Mouse (Mus musculus): ENCODE results near the gene Tesk1. TPM values are rescaled to one million over a fixed set of nuclear protein-coding genes. Genes with fewer than 3 reads are reported as not detected.

The Tesk1 gene
- total RNA-seq, 1 experiment, result 12.4 TPM

- no peak for DNase-seq (ENCODE audit: low read depth, low spot score)
- no peaks in the 10 kb centered on the region for H3K36me3 ChIP-seq (ENCODE audit: control insufficient read depth, insufficient read depth, low read length, poor library complexity, severe bottlenecking)
- in situ Hi-C loops (cut with MboI; ENCODE audit: low sequenced_read_pairs in 2 of 2, unreplicated experiment in 2 of 2), result no loop called here
- TF ChIP-seq ZC3H11A (IDR thresholded peaks at IDR 0.05; ENCODE audit: borderline replicate concordance, low read depth, low read length) (no peak), CHD2 (IDR thresholded peaks at IDR 0.05; ENCODE audit: low read depth, low read length) (no peak), HCFC1 (IDR thresholded peaks at IDR 0.05; ENCODE audit: borderline replicate concordance, insufficient read depth, low read length) (no peak), ZNF384 (IDR thresholded peaks at IDR 0.05; ENCODE audit: low read depth, low read length) (no peak), MAFK (IDR thresholded peaks at IDR 0.05; ENCODE audit: insufficient read depth, low read depth, low read length) (no peak)
- no peak overlapping the region for H3K9ac ChIP-seq (ENCODE audit: insufficient read depth, low read depth, low read length, poor library complexity, severe bottlenecking)
- no peaks in the 10 kb centered on the region for H3K9me3 ChIP-seq (ENCODE audit: control insufficient read depth, insufficient read depth, low read depth, low read length)
- H3K4me1 ChIP-seq (ENCODE audit: control insufficient read depth in 2 of 2, insufficient read depth in 2 of 2, low read length in 2 of 2, poor library complexity in 1 of 2), result no peaks in the 10 kb centered on the region
- no peak overlapping the region for H3K27ac ChIP-seq (ENCODE audit: insufficient read depth, low read depth, low read length, poor library complexity, severe bottlenecking)
- no peak overlapping the region for H3K4me3 ChIP-seq (ENCODE audit: insufficient read depth in 1 of 2, low read depth in 1 of 2, low read length in 2 of 2, poor library complexity in 1 of 2, severe bottlenecking in 1 of 2)
These were observed 28.6 kb downstream of the Tesk1 start for GRCm38 (mm10) chr4:43470301-43470700.

- H3K9me3 ChIP-seq (ENCODE audit: control insufficient read depth, insufficient read depth, low read depth, low read length), result no peaks in the 10 kb centered on the region
- no peaks in the 10 kb centered on the region for H3K36me3 ChIP-seq (ENCODE audit: control insufficient read depth, insufficient read depth, low read length, poor library complexity, severe bottlenecking)
- in situ Hi-C loops (cut with MboI; ENCODE audit: low sequenced_read_pairs in 2 of 2, unreplicated experiment in 2 of 2), result no loop called here
- H3K4me1 ChIP-seq (ENCODE audit: control insufficient read depth in 2 of 2, insufficient read depth in 2 of 2, low read length in 2 of 2, poor library complexity in 1 of 2), result peaks cover 0 to 3% of the 10 kb centered on the region in 2 experiments; a peak in 1 of 4 replicates
- no peak for DNase-seq (ENCODE audit: low read depth, low spot score)
- TF ChIP-seq MAFK (IDR thresholded peaks at IDR 0.05; ENCODE audit: insufficient read depth, low read depth, low read length) (no peak), ZNF384 (IDR thresholded peaks at IDR 0.05; ENCODE audit: low read depth, low read length) (no peak), HCFC1 (IDR thresholded peaks at IDR 0.05; ENCODE audit: borderline replicate concordance, insufficient read depth, low read length) (no peak), CHD2 (IDR thresholded peaks at IDR 0.05; ENCODE audit: low read depth, low read length) (no peak), ZC3H11A (IDR thresholded peaks at IDR 0.05; ENCODE audit: borderline replicate concordance, low read depth, low read length) (no peak)
- no peak overlapping the region for H3K4me3 ChIP-seq (ENCODE audit: insufficient read depth in 1 of 2, low read depth in 1 of 2, low read length in 2 of 2, poor library complexity in 1 of 2, severe bottlenecking in 1 of 2)
- H3K9ac ChIP-seq (ENCODE audit: insufficient read depth, low read depth, low read length, poor library complexity, severe bottlenecking), result no peak overlapping the region
- H3K27ac ChIP-seq (ENCODE audit: insufficient read depth, low read depth, low read length, poor library complexity, severe bottlenecking), result no peak overlapping the region
These were observed 31.9 kb downstream of the Tesk1 start for GRCm38 (mm10) chr4:43473636-43474035.

- H3K4me3 ChIP-seq (ENCODE audit: insufficient read depth in 1 of 2, low read depth in 1 of 2, low read length in 2 of 2, poor library complexity in 1 of 2, severe bottlenecking in 1 of 2), result no peak overlapping the region
- no peaks in the 10 kb centered on the region for H3K9me3 ChIP-seq (ENCODE audit: control insufficient read depth, insufficient read depth, low read depth, low read length)
- no peak overlapping the region for H3K9ac ChIP-seq (ENCODE audit: insufficient read depth, low read depth, low read length, poor library complexity, severe bottlenecking)
- in situ Hi-C loops (cut with MboI; ENCODE audit: low sequenced_read_pairs in 2 of 2, unreplicated experiment in 2 of 2), result no loop called here
- H3K4me1 ChIP-seq (ENCODE audit: control insufficient read depth in 2 of 2, insufficient read depth in 2 of 2, low read length in 2 of 2, poor library complexity in 1 of 2), result peaks cover 0 to 6% of the 10 kb centered on the region in 2 experiments; a peak in 2 of 4 replicates
- no peaks in the 10 kb centered on the region for H3K36me3 ChIP-seq (ENCODE audit: control insufficient read depth, insufficient read depth, low read length, poor library complexity, severe bottlenecking)
- no peak overlapping the region for H3K27ac ChIP-seq (ENCODE audit: insufficient read depth, low read depth, low read length, poor library complexity, severe bottlenecking)
- no peak for TF ChIP-seq HCFC1 (IDR thresholded peaks at IDR 0.05; ENCODE audit: borderline replicate concordance, insufficient read depth, low read length)
- no peak for TF ChIP-seq ZNF384 (IDR thresholded peaks at IDR 0.05; ENCODE audit: low read depth, low read length)
- TF ChIP-seq ZC3H11A (IDR thresholded peaks at IDR 0.05; ENCODE audit: borderline replicate concordance, low read depth, low read length), result no peak
- no peak for TF ChIP-seq CHD2 (IDR thresholded peaks at IDR 0.05; ENCODE audit: low read depth, low read length)
- TF ChIP-seq MAFK (IDR thresholded peaks at IDR 0.05; ENCODE audit: insufficient read depth, low read depth, low read length), result no peak
- no peak for DNase-seq (ENCODE audit: low read depth, low spot score)
These were observed 34.9 kb downstream of the Tesk1 start for GRCm38 (mm10) chr4:43476604-43477003.

GRCm38 (mm10) chr4:43477857-43478533, 36.3 kb downstream of the Tesk1 start:
- in situ Hi-C loops (cut with MboI; ENCODE audit: low sequenced_read_pairs in 2 of 2, unreplicated experiment in 2 of 2), result no loop called here
- Histone ChIP-seq H3K4me1 (ENCODE audit: control insufficient read depth in 2 of 2, insufficient read depth in 2 of 2, low read length in 2 of 2, poor library complexity in 1 of 2) (peaks cover 0 to 6% of the 10 kb centered on the region in 2 experiments; a peak in 2 of 4 replicates), H3K36me3 (ENCODE audit: control insufficient read depth, insufficient read depth, low read length, poor library complexity, severe bottlenecking) (no peaks in the 10 kb centered on the region), H3K9ac (ENCODE audit: insufficient read depth, low read depth, low read length, poor library complexity, severe bottlenecking) (peak overlapping the region; percentile 56), H3K4me3 (ENCODE audit: insufficient read depth in 1 of 2, low read depth in 1 of 2, low read length in 2 of 2, poor library complexity in 1 of 2, severe bottlenecking in 1 of 2) (peak overlapping the region; percentile 48 to 67), H3K27ac (ENCODE audit: insufficient read depth, low read depth, low read length, poor library complexity, severe bottlenecking) (peak overlapping the region; percentile 41; the same call in 1 of the 2 replicates), H3K9me3 (ENCODE audit: control insufficient read depth, insufficient read depth, low read depth, low read length) (no peaks in the 10 kb centered on the region)
- TF ChIP-seq HCFC1 (IDR thresholded peaks at IDR 0.05; ENCODE audit: borderline replicate concordance, insufficient read depth, low read length), result peak; percentile 97
- no peak for TF ChIP-seq MAFK (IDR thresholded peaks at IDR 0.05; ENCODE audit: insufficient read depth, low read depth, low read length)
- peak; percentile 85 for DNase-seq (ENCODE audit: low read depth, low spot score)

Measured in ES-E14 (cell line).